Mouse (Mus musculus) adrenal gland, adult 18-20 months (tissue): ENCODE results near the gene Rhd. TPM values are rescaled to one million over a fixed set of nuclear protein-coding genes. Genes with fewer than 3 reads are reported as not detected.
"Not testable (repeated sequence)": the region's sequence is repeated elsewhere in the genome, so short reads cannot be mapped to it uniquely, and the experiment has no call there.

Source experiments
- DNase-seq, 2 experiments: peaks; one replicate each; pipeline ENCODE4 v3.0.0; 2021 to 2022; ENCODE audit warnings: low spot score in 2 of 2
- total RNA-seq, 2 experiments: library from RNA; stranded (reverse); gene quantifications; 1 replicate in 1 of 2; 2 replicates in 1 of 2; pipeline ENCODE4 v1.2.3; 2021

Rhd gene
- total RNA-seq, 2 experiments from 2014 or later, result 0.46 TPM; not detected in 1

GRCm38 (mm10) chr4:134901126-134901525 is 36.8 kb downstream of the Rhd start:
- no peak for DNase-seq

GRCm38 (mm10) chr4:134903046-134903445 is 38.7 kb downstream of the Rhd start:
- DNase-seq, result peak in 1 of 2 experiments; percentile 41

GRCm38 (mm10) chr4:134911406-134911805 is 47.1 kb downstream of the Rhd start:
- not testable (repeated sequence) for DNase-seq

GRCm38 (mm10) chr4:134913413-134913812 is 49.1 kb downstream of the Rhd start:
- DNase-seq, result peak; percentile 77 to 84

- no peak for DNase-seq
Observed at GRCm38 (mm10) chr4:134914122-134914863, 50.0 kb downstream of the Rhd start.

- peak; percentile 94 to 96 for DNase-seq
Observed at GRCm38 (mm10) chr4:134914864-134915209, 50.5 kb downstream of the Rhd start, which contains the start of gene Tmem50a. TSS of gene Tmem50a (minus strand) at chr4:134915024.

- DNase-seq, result no peak
Observed at GRCm38 (mm10) chr4:134915223-134916050, 51.1 kb downstream of the Rhd start.

GRCm38 (mm10) chr4:134917194-134917593 is 52.9 kb downstream of the Rhd start:
- no peak for DNase-seq

- peak in 1 of 2 experiments; percentile 47 for DNase-seq
Observed at GRCm38 (mm10) chr4:134918381-134918780, 54.0 kb downstream of the Rhd start.

GRCm38 (mm10) chr4:134919733-134920540 is 55.6 kb downstream of the Rhd start:
- DNase-seq, result no peak

- no peak for DNase-seq
Observed at GRCm38 (mm10) chr4:134920631-134921030, 56.3 kb downstream of the Rhd start.

GRCm38 (mm10) chr4:134921703-134922102 is 57.4 kb downstream of the Rhd start:
- DNase-seq, result no peak

GRCm38 (mm10) chr4:134922111-134922924 is 58.0 kb downstream of the Rhd start:
- no peak for DNase-seq

GRCm38 (mm10) chr4:134922925-134923244 is 58.5 kb downstream of the Rhd start:
- peak; percentile 57 to 66 for DNase-seq

- DNase-seq, result peak; percentile 94 to 96
Observed at GRCm38 (mm10) chr4:134923258-134924018, 59.1 kb downstream of the Rhd start, which contains the start of gene Rsrp1. TSS of gene Rsrp1 (plus strand) at chr4:134923592.

GRCm38 (mm10) chr4:134924019-134924741 is 59.8 kb downstream of the Rhd start:
- peak; percentile 59 to 67 for DNase-seq

GRCm38 (mm10) chr4:134925206-134925605 is 60.9 kb downstream of the Rhd start:
- DNase-seq, result no peak

- no peak for DNase-seq
Observed at GRCm38 (mm10) chr4:134927815-134928463, 63.6 kb downstream of the Rhd start.

- DNase-seq, result no peak
Observed at GRCm38 (mm10) chr4:134928464-134928836, 64.1 kb downstream of the Rhd start.
